In genomic region chr12:99269396-99269795, GRCm38 (mm10) we compare ENCODE assay signal across 10 mouse cellular contexts.
DNase-seq lines count a peak whose midpoint lies in the region; ATAC-seq and TF ChIP-seq lines count a peak whose summit lies in the region.
"Had no signal": no experiment of that assay in that cellular context is flagged by ENCODE, and none has a peak within 500 bp of the region (broad histone marks: within the 10 kb centered on the region; RNA-seq: fewer than 3 reads in every experiment).

No protein-coding gene starts in this region.

- DNase-seq in kidney, adult 11 months: peak; percentile 43
- DNase-seq in heart, postnatal 10 days: peak; percentile 79 to 86
- peak; percentile 62 for DNase-seq in lung, postnatal 0 days (ENCODE audit: low spot score)
- no peak for DNase-seq in right cerebral cortex, postnatal 4 days
- DNase-seq in cerebellum, adult 18-20 months: no peak
- DNase-seq: retina, postnatal 1 day had no signal

- H3K27me3 ChIP-seq in kidney, embryonic 14.5 days (ENCODE audit: control insufficient read depth, insufficient read depth, low read length): no peaks in the 10 kb centered on the region
- no peaks in the 10 kb centered on the region for H3K27me3 ChIP-seq in forebrain, embryonic 13.5 days
- no peaks in the 10 kb centered on the region for H3K27me3 ChIP-seq in lung, postnatal 0 days (replicated peaks; ENCODE audit: insufficient read depth, low read length)

- TF ChIP-seq CTCF in lung, postnatal 0 days (IDR thresholded peaks at IDR 0.05): no peak

- H3K4me2 ChIP-seq in kidney, embryonic 14.5 days (replicated peaks; ENCODE audit: low read depth, low read length): no peak overlapping the region
- no peak overlapping the region for H3K4me2 ChIP-seq in forebrain, embryonic 13.5 days
- H3K4me2 ChIP-seq in lung, postnatal 0 days (replicated peaks; ENCODE audit: low read depth, low read length): no peak overlapping the region

- H3K4me3 ChIP-seq in kidney, embryonic 14.5 days (ENCODE audit: low read length): no peak overlapping the region
- no peak overlapping the region for H3K4me3 ChIP-seq in forebrain, embryonic 13.5 days
- no peak overlapping the region for H3K4me3 ChIP-seq in lung, postnatal 0 days (ENCODE audit: low read depth, low read length)
- H3K4me3 ChIP-seq: layer of hippocampus, adult 2 months had no signal

- intact Hi-C loops in heart, postnatal 10 days (cut with DNase I): no loop called here

- no peaks in the 10 kb centered on the region for H3K9me3 ChIP-seq in kidney, embryonic 14.5 days (ENCODE audit: control insufficient read depth, low read length)
- no peaks in the 10 kb centered on the region for H3K9me3 ChIP-seq in forebrain, embryonic 13.5 days (replicated peaks)
- no peaks in the 10 kb centered on the region for H3K9me3 ChIP-seq in lung, postnatal 0 days (ENCODE audit: low read length)

- H3K36me3 ChIP-seq in kidney, embryonic 14.5 days (ENCODE audit: control insufficient read depth, insufficient read depth, low read length): no peaks in the 10 kb centered on the region
- H3K36me3 ChIP-seq in forebrain, embryonic 13.5 days (ENCODE audit: poor library complexity, severe bottlenecking): 0 out of 2 replicates have a peak, but pooled peaks cover 4% of the 10 kb centered on the region
- no peaks in the 10 kb centered on the region; the same call in 1 of the 2 replicates for H3K36me3 ChIP-seq in lung, postnatal 0 days (ENCODE audit: insufficient read depth, low read length)

- 0 out of 2 replicates have a peak, but pooled peaks cover 3% of the 10 kb centered on the region for H3K4me1 ChIP-seq in kidney, embryonic 14.5 days (ENCODE audit: control insufficient read depth, insufficient read depth, low read length)
- peaks cover 46% of the 10 kb centered on the region for H3K4me1 ChIP-seq in forebrain, embryonic 13.5 days
- H3K4me1 ChIP-seq in lung, postnatal 0 days (ENCODE audit: insufficient read depth, low read depth, low read length): peaks cover 19% of the 10 kb centered on the region; the same call in 1 of the 2 replicates

- 0 out of 2 replicates have a peak, but pooled peaks have one; percentile 22 for TF ChIP-seq EP300 in lung, postnatal 0 days (IDR thresholded peaks at IDR 0.05)

- H3K27ac ChIP-seq in kidney, embryonic 14.5 days (ENCODE audit: low read depth, low read length): no peak overlapping the region
- 0 out of 2 replicates have a peak overlapping the region, but pooled peaks have one; percentile 6 for H3K27ac ChIP-seq in forebrain, embryonic 13.5 days
- no peak overlapping the region for H3K27ac ChIP-seq in lung, postnatal 0 days (ENCODE audit: low read length)
- H3K27ac ChIP-seq: layer of hippocampus, adult 2 months had no signal

- WGBS in kidney, embryonic 14.5 days: 56% methylated on average over 8 of the region's 8 CpGs
- WGBS in forebrain, embryonic 13.5 days: 59% methylated on average over 8 of the region's 8 CpGs
- 28% methylated on average over 8 of the region's 8 CpGs for WGBS in lung, postnatal 0 days

- no peak overlapping the region for H3K9ac ChIP-seq in kidney, embryonic 14.5 days (ENCODE audit: low read depth, low read length)
- no peak overlapping the region for H3K9ac ChIP-seq in forebrain, embryonic 13.5 days
- no peak overlapping the region for H3K9ac ChIP-seq in lung, postnatal 0 days (replicated peaks; ENCODE audit: low read depth)

- no peak for ATAC-seq in kidney, embryonic 14.5 days (ENCODE audit: low FRiP score, low TSS enrichment)
- ATAC-seq in forebrain, embryonic 13.5 days: 0 out of 2 replicates have a peak, but pooled peaks have one; percentile 9
- peak; percentile 64 for ATAC-seq in lung, postnatal 0 days
- ATAC-seq in erythroid progenitor cell, adult 5-6 weeks (replicated peaks; ENCODE audit: low FRiP score, poor library complexity, severe bottlenecking): no peak

Comparison
In these comparisons a context has a peak if more than half of its experiments do, and no peak if none do; other contexts are left out.
1. DNase-seq: peak in kidney, adult 11 months (single experiment), heart, postnatal 10 days (2 of 2) and lung, postnatal 0 days (single experiment); none in right cerebral cortex, postnatal 4 days (single experiment) and cerebellum, adult 18-20 months (0 of 2).
2. ATAC-seq: peak in forebrain, embryonic 13.5 days (single experiment) and lung, postnatal 0 days (single experiment); none in kidney, embryonic 14.5 days (single experiment) and erythroid progenitor cell, adult 5-6 weeks (single experiment).